17 mouse cellular contexts compared by ENCODE assay signal in genomic region chrX:43736838-43737237, GRCm38 (mm10).
"Had no signal": no experiment of that assay in that cellular context is flagged by ENCODE, and none has a peak within 500 bp of the region (broad histone marks: within the 10 kb centered on the region; RNA-seq: fewer than 3 reads in every experiment).

No protein-coding gene starts in this region.

- H3K4me3 ChIP-seq: liver, embryonic 13.5 days; midbrain, embryonic 15.5 days; neural tube, embryonic 12.5 days; neural tube, embryonic 15.5 days; stomach, embryonic 15.5 days had no signal

- ATAC-seq: inflammation-experienced regulatory T-cells, adult 6 months; intestine, embryonic 16.5 days; midbrain, embryonic 15.5 days had no signal

- DNase-seq: kidney, adult 18-20 months; kidney, adult 9 months; kidney, postnatal 14 days; kidney, postnatal 4 days; liver, embryonic 13.5 days; lung, adult 2 months; lung, postnatal 14 days; lung, postnatal 4 days; spleen, adult 18-20 months; thymus, adult 18-20 months; thymus, postnatal 36 days had no signal

- H3K27ac ChIP-seq: liver, embryonic 13.5 days; midbrain, embryonic 15.5 days; neural tube, embryonic 12.5 days; neural tube, embryonic 15.5 days; stomach, embryonic 15.5 days had no signal
